ENCODE assay signal across 12 mouse cellular contexts in the genomic region with DNA sequence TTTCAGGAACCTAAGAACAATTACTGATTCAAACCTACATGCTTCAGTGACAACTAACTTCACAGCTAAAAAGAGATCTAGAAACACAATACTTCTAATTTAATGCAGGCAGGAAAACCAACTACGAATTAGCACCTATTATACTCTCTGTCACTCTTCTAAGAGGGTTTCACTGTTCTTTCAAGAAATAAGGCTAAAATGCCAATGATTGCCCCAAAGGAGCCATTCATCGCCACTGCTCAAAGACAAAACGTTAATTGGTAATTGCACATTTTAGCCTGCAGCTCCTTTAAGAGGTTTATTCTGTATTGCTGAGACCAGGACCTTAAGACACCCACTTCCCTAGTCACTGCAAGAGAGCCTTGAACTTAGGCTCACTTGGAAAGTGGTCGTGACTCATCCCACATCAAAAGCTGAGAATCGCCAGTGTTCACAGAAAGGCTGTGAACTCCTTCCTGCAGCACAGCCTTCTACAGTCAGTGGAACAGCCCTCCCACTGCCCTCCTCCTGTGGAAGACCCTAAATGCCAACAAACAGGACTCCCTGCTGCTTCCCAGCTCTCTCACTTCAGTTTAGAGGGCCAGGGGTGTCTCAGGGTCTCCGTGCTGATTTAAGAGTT. TPM values are rescaled to one million over a fixed set of nuclear protein-coding genes. Genes with fewer than 3 reads are reported as not detected.
DNase-seq lines count a peak whose midpoint lies in the region; ATAC-seq and TF ChIP-seq lines count a peak whose summit lies in the region.
"Had no signal": no experiment of that assay in that cellular context is flagged by ENCODE, and none has a peak within 500 bp of the region (broad histone marks: within the 10 kb centered on the region; RNA-seq: fewer than 3 reads in every experiment).

No protein-coding gene starts in this region.

- no peak overlapping the region for H3K4me2 ChIP-seq in forebrain, embryonic 15.5 days (replicated peaks)
- H3K4me2 ChIP-seq: limb, embryonic 15.5 days had no signal

- H3K36me3 ChIP-seq in forebrain, embryonic 15.5 days: peaks cover 35% of the 10 kb centered on the region

- peak; percentile 26 for DNase-seq in thymus, postnatal 25 days
- no peak for DNase-seq in thymus, adult 18-20 months
- peak; percentile 86 for DNase-seq in brain, embryonic 14.5 days (ENCODE audit: low read depth)
- DNase-seq in left cerebral cortex, adult 2 months (ENCODE audit: extremely low spot score in 1 of 2, low spot score in 2 of 2): no peak
- DNase-seq in cerebellum, adult 8-10 months: no peak
- no peak for DNase-seq in cerebellum, postnatal 36 days
- DNase-seq: gastrocnemius, postnatal 14 days; kidney, postnatal 25 days; lung, postnatal 10 days; right cerebral cortex, postnatal 4 days had no signal

- H3K9me3 ChIP-seq in forebrain, embryonic 15.5 days: no peaks in the 10 kb centered on the region
- H3K9me3 ChIP-seq: limb, embryonic 15.5 days had no signal

- no peak for TF ChIP-seq CTCF in brain, embryonic 14.5 days (IDR thresholded peaks at IDR 0.05; ENCODE audit: borderline replicate concordance, extremely low read depth, insufficient read depth, insufficient read length)
- TF ChIP-seq CTCF in left cerebral cortex, adult 2 months (IDR thresholded peaks at IDR 0.05): no peak

- intact Hi-C loops in left cerebral cortex, adult 2 months (cut with DNase I): no loop called here

- peaks cover 12% of the 10 kb centered on the region for H3K4me1 ChIP-seq in forebrain, embryonic 15.5 days

- H3K4me3 ChIP-seq in forebrain, embryonic 15.5 days: no peak overlapping the region
- no peak overlapping the region for H3K4me3 ChIP-seq in left cerebral cortex, adult 2 months
- H3K4me3 ChIP-seq: limb, embryonic 15.5 days had no signal

- no peaks in the 10 kb centered on the region for H3K27me3 ChIP-seq in forebrain, embryonic 15.5 days
- H3K27me3 ChIP-seq: limb, embryonic 15.5 days had no signal

- H3K9ac ChIP-seq in forebrain, embryonic 15.5 days (replicated peaks): no peak overlapping the region
- H3K9ac ChIP-seq: limb, embryonic 15.5 days had no signal

- ATAC-seq in forebrain, embryonic 15.5 days (replicated peaks): peak; percentile 39

- WGBS in forebrain, embryonic 15.5 days: 5% methylated on average over 6 of the region's 6 CpGs

- peak overlapping the region; percentile 32; the same call in 1 of the 2 replicates for H3K27ac ChIP-seq in forebrain, embryonic 15.5 days (replicated peaks)
- no peak overlapping the region for H3K27ac ChIP-seq in left cerebral cortex, adult 2 months
- H3K27ac ChIP-seq: limb, embryonic 15.5 days had no signal

- TF ChIP-seq POLR2A in brain, embryonic 14.5 days (IDR thresholded peaks at IDR 0.05; ENCODE audit: borderline replicate concordance, extremely low read depth, insufficient read depth, insufficient read length, poor library complexity, severe bottlenecking): no peak

RNA-seq across cellular contexts. Expression of a gene that starts 42.2 kb away (rescaled TPM):
- 177 and 179 TPM in 2 replicates for polyA plus RNA-seq in brain, embryonic 14.5 days (2012; rRNA removed)
- 150 and 151 TPM in 2 replicates for polyA plus RNA-seq in forebrain, embryonic 15.5 days (2015; fragmentation: Nextera tagmentation; extraction: Ambion mirVana)
- 10 to 100 TPM; 33.6 to 36.1 TPM for total RNA-seq in left cerebral cortex, adult 2 months (2021)

Comparison
In these comparisons a context has a peak if more than half of its experiments do, and no peak if none do; other contexts are left out.
1. DNase-seq: peak in thymus, postnatal 25 days (single experiment) and brain, embryonic 14.5 days (single experiment); none in thymus, adult 18-20 months (0 of 2), left cerebral cortex, adult 2 months (0 of 2), cerebellum, adult 8-10 months (single experiment) and cerebellum, postnatal 36 days (0 of 2).